Comparison of ENCODE assay signal across 8 mouse cellular contexts in the genomic region with DNA sequence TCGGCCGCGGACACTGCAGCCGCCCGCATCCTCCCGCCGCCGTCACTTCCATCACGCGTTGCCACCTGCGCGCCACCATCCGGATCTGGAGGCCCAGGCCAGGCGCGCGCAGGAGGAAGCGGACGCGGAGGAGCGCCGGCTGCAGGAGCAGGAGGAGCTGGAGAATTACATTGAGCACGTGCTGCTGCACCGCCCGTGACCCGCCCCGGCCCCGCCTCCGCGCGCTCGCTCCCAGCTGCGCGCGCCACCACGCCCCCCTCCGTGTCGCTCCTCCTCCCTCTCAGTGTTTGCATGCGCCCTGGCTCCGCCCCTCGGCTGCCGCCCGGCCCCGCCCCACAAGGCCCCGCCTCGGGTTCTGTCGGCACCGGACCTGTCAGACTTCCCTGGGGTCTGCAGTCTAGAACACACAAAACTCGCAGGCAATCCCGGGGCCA. TPM values are rescaled to one million over a fixed set of nuclear protein-coding genes. Genes with fewer than 3 reads are reported as not detected.
DNase-seq lines count a peak whose midpoint lies in the region; ATAC-seq and TF ChIP-seq lines count a peak whose summit lies in the region.

No protein-coding gene starts in this region.

- no peak for TF ChIP-seq EP300 in heart, postnatal 0 days (IDR thresholded peaks at IDR 0.05; ENCODE audit: low read depth)

- peak overlapping the region; percentile 84 for H3K4me3 ChIP-seq in E14TG2a.4 (replicated peaks; ENCODE audit: low read length)
- peak overlapping the region; percentile 37 for H3K4me3 ChIP-seq in forebrain, embryonic 11.5 days (ENCODE audit: low read depth, low read length)
- peak overlapping the region; percentile 37 for H3K4me3 ChIP-seq in heart, postnatal 0 days (ENCODE audit: low read depth, low read length)
- peak overlapping the region; percentile 58 for H3K4me3 ChIP-seq in neural tube, embryonic 15.5 days (replicated peaks)

- WGBS in forebrain, embryonic 11.5 days, result 0% methylated on average over 46 of the region's 49 CpGs
- WGBS in heart, postnatal 0 days, result under 1% methylated on average over 36 of the region's 49 CpGs
- 2% methylated on average over 40 of the region's 49 CpGs for WGBS in neural tube, embryonic 15.5 days

- peaks cover 63% of the 10 kb centered on the region for H3K4me1 ChIP-seq in E14TG2a.4 (replicated peaks; ENCODE audit: low read depth, low read length)
- H3K4me1 ChIP-seq in forebrain, embryonic 11.5 days (replicated peaks; ENCODE audit: control insufficient read depth, insufficient read depth, low read length), result peaks cover 23% of the 10 kb centered on the region; the same call in 1 of the 2 replicates
- H3K4me1 ChIP-seq in heart, postnatal 0 days (ENCODE audit: control insufficient read depth, insufficient read depth), result peaks cover 30% of the 10 kb centered on the region
- H3K4me1 ChIP-seq in neural tube, embryonic 15.5 days, result peaks cover 48% of the 10 kb centered on the region

- no peaks in the 10 kb centered on the region for H3K9me3 ChIP-seq in E14TG2a.4 (ENCODE audit: low read length)
- no peaks in the 10 kb centered on the region for H3K9me3 ChIP-seq in forebrain, embryonic 11.5 days (ENCODE audit: control insufficient read depth, low read length)
- H3K9me3 ChIP-seq in heart, postnatal 0 days (replicated peaks; ENCODE audit: control insufficient read depth, low read length), result no peaks in the 10 kb centered on the region
- H3K9me3 ChIP-seq in neural tube, embryonic 15.5 days (replicated peaks), result no peaks in the 10 kb centered on the region

- peaks cover 61% of the 10 kb centered on the region for H3K27me3 ChIP-seq in E14TG2a.4 (ENCODE audit: insufficient read depth, low read length)
- H3K27me3 ChIP-seq in forebrain, embryonic 11.5 days (ENCODE audit: control insufficient read depth, insufficient read depth, low read length), result peaks cover 43% of the 10 kb centered on the region
- peaks cover 47% of the 10 kb centered on the region for H3K27me3 ChIP-seq in heart, postnatal 0 days (ENCODE audit: control insufficient read depth, insufficient read depth, low read length)
- H3K27me3 ChIP-seq in neural tube, embryonic 15.5 days (replicated peaks), result peaks cover 38% of the 10 kb centered on the region

- peak; percentile 82 for DNase-seq in c-Kit-positive CD71-positive TER-119-negative erythroid progenitor cells, embryonic 14.5 days (ENCODE audit: low read depth)
- peak; percentile 97 for DNase-seq in forebrain, embryonic 11.5 days (ENCODE audit: low spot score)
- DNase-seq in heart, postnatal 0 days (ENCODE audit: low spot score), result peak; percentile 82
- peak; percentile 92 to 97 for DNase-seq in kidney, postnatal 36 days
- DNase-seq in lung, adult 18-20 months, result peak; percentile 90 to 93
- DNase-seq in testis, postnatal 10 days (ENCODE audit: low spot score), result peak; percentile 94

- H3K36me3 ChIP-seq in E14TG2a.4 (ENCODE audit: insufficient read depth, low read length), result peaks cover 20% of the 10 kb centered on the region
- no peaks in the 10 kb centered on the region; the same call in none of the 2 replicates for H3K36me3 ChIP-seq in forebrain, embryonic 11.5 days (ENCODE audit: control insufficient read depth, insufficient read depth, low read length)
- H3K36me3 ChIP-seq in heart, postnatal 0 days (replicated peaks; ENCODE audit: control insufficient read depth, insufficient read depth, low read length), result peaks cover 27% of the 10 kb centered on the region
- peaks cover 22% of the 10 kb centered on the region for H3K36me3 ChIP-seq in neural tube, embryonic 15.5 days

- TF ChIP-seq CTCF in E14TG2a.4 (conservative IDR thresholded peaks at IDR 0.05; ENCODE audit: low read length), result no peak
- no peak for TF ChIP-seq CTCF in heart, postnatal 0 days (IDR thresholded peaks at IDR 0.05; ENCODE audit: low read depth)

- H3K9ac ChIP-seq in forebrain, embryonic 11.5 days (ENCODE audit: low read length), result peak overlapping the region; percentile 32
- H3K9ac ChIP-seq in heart, postnatal 0 days (replicated peaks; ENCODE audit: low read depth, low read length), result no peak overlapping the region; the same call in 1 of the 2 replicates
- peak overlapping the region; percentile 62 for H3K9ac ChIP-seq in neural tube, embryonic 15.5 days (replicated peaks)

- H3K27ac ChIP-seq in forebrain, embryonic 11.5 days (ENCODE audit: low read depth, low read length), result no peak overlapping the region
- H3K27ac ChIP-seq in heart, postnatal 0 days (ENCODE audit: low read depth), result no peak overlapping the region
- 0 out of 2 replicates have a peak overlapping the region, but pooled peaks have one; percentile 41 for H3K27ac ChIP-seq in neural tube, embryonic 15.5 days (replicated peaks)

- ATAC-seq in forebrain, embryonic 11.5 days (replicated peaks; ENCODE audit: low FRiP score), result peak; percentile 81
- ATAC-seq in heart, postnatal 0 days (ENCODE audit: insufficient read depth, low read depth), result peak; percentile 79
- ATAC-seq in neural tube, embryonic 15.5 days (ENCODE audit: low FRiP score), result peak; percentile 57

- peak overlapping the region; percentile 85 for H3K4me2 ChIP-seq in forebrain, embryonic 11.5 days (ENCODE audit: low read depth, low read length, severe bottlenecking)
- peak overlapping the region; percentile 69 for H3K4me2 ChIP-seq in heart, postnatal 0 days (ENCODE audit: low read depth, low read length)
- peak overlapping the region; percentile 100 for H3K4me2 ChIP-seq in neural tube, embryonic 15.5 days

RNA-seq across cellular contexts. Expression of a gene that starts 6.5 kb away (rescaled TPM):
- polyA plus RNA-seq in forebrain, embryonic 11.5 days (2014; fragmentation: Nextera tagmentation; extraction: Ambion mirVana), result 0.32 TPM in 1 of 2 replicates, not detected in the other
- total RNA-seq in heart, postnatal 0 days (2014; rRNA removed; ENCODE audit: low replicate concordance), result not detected in 2 replicates
- 0.05 TPM in 1 of 2 replicates, not detected in the other for polyA plus RNA-seq in heart, postnatal 0 days (2015; fragmentation: Nextera tagmentation; extraction: Ambion mirVana)
- polyA plus RNA-seq in neural tube, embryonic 15.5 days (2015; fragmentation: Nextera tagmentation; extraction: Ambion mirVana), result 12.3 and 14.0 TPM in 2 replicates

RNA-seq across cellular contexts. Expression of a gene that starts 13.3 kb away (rescaled TPM):
- 187 and 207 TPM in 2 replicates for polyA plus RNA-seq in forebrain, embryonic 11.5 days (2014; fragmentation: Nextera tagmentation; extraction: Ambion mirVana)
- total RNA-seq in heart, postnatal 0 days (2014; rRNA removed; ENCODE audit: low replicate concordance), result 45.0 and 94.4 TPM in 2 replicates
- polyA plus RNA-seq in heart, postnatal 0 days (2015; fragmentation: Nextera tagmentation; extraction: Ambion mirVana), result 93.0 and 96.5 TPM in 2 replicates
- 209 and 222 TPM in 2 replicates for polyA plus RNA-seq in neural tube, embryonic 15.5 days (2015; fragmentation: Nextera tagmentation; extraction: Ambion mirVana)

RNA-seq across cellular contexts. Expression of a gene that starts 39.4 kb away (rescaled TPM):
- 0.20 TPM in 1 of 2 replicates, not detected in the other for polyA plus RNA-seq in forebrain, embryonic 11.5 days (2014; fragmentation: Nextera tagmentation; extraction: Ambion mirVana)
- total RNA-seq in heart, postnatal 0 days (2014; rRNA removed; ENCODE audit: low replicate concordance), result 19.1 and 26.4 TPM in 2 replicates
- 0.93 and 1.2 TPM in 2 replicates for polyA plus RNA-seq in heart, postnatal 0 days (2015; fragmentation: Nextera tagmentation; extraction: Ambion mirVana)
- 0.23 and 0.26 TPM in 2 replicates for polyA plus RNA-seq in neural tube, embryonic 15.5 days (2015; fragmentation: Nextera tagmentation; extraction: Ambion mirVana)

RNA-seq across cellular contexts. Expression of a gene that starts 44.8 kb away (rescaled TPM):
- polyA plus RNA-seq in forebrain, embryonic 11.5 days (2014; fragmentation: Nextera tagmentation; extraction: Ambion mirVana), result 93.4 and 99.5 TPM in 2 replicates
- 39.7 and 45.6 TPM in 2 replicates for total RNA-seq in heart, postnatal 0 days (2014; rRNA removed; ENCODE audit: low replicate concordance)
- polyA plus RNA-seq in heart, postnatal 0 days (2015; fragmentation: Nextera tagmentation; extraction: Ambion mirVana), result 77.0 and 78.0 TPM in 2 replicates
- 126 and 137 TPM in 2 replicates for polyA plus RNA-seq in neural tube, embryonic 15.5 days (2015; fragmentation: Nextera tagmentation; extraction: Ambion mirVana)

RNA-seq across cellular contexts. Expression of a gene that starts 45.8 kb away (rescaled TPM):
- 29.1 and 30.7 TPM in 2 replicates for polyA plus RNA-seq in forebrain, embryonic 11.5 days (2014; fragmentation: Nextera tagmentation; extraction: Ambion mirVana)
- 37.1 and 60.3 TPM in 2 replicates for total RNA-seq in heart, postnatal 0 days (2014; rRNA removed; ENCODE audit: low replicate concordance)
- polyA plus RNA-seq in heart, postnatal 0 days (2015; fragmentation: Nextera tagmentation; extraction: Ambion mirVana), result 21.7 and 24.5 TPM in 2 replicates
- polyA plus RNA-seq in neural tube, embryonic 15.5 days (2015; fragmentation: Nextera tagmentation; extraction: Ambion mirVana), result 36.4 and 39.0 TPM in 2 replicates

Comparison
In these comparisons a context has a peak if more than half of its experiments do, and no peak if none do; other contexts are left out.
1. RNA of a gene that starts 6.5 kb away (polyA plus RNA-seq): 12.3 to 14.0 TPM in neural tube, embryonic 15.5 days; 0.32 TPM in forebrain, embryonic 11.5 days and 0.05 TPM in heart, postnatal 0 days; every median in the first group is over 10 times any median in the second.
2. Peak in every context shown above with its lines, with median percentiles within 50 percentile points of each other: H3K4me3 ChIP-seq, DNase-seq, ATAC-seq and H3K4me2 ChIP-seq.